Mouse (Mus musculus): ENCODE measurements at regions not wholly inside any gene's neighbourhood (a gene's known extent, or its start where the extent isn't known, plus 50 kb on each side); places are given as distances from the start of the nearest gene placed in this dataset.

GRCm38 (mm10) chr6:135433753-135434152 is 71.4 kb downstream of the Emp1 start:
- no peak overlapping the region for H3K4me3 ChIP-seq
- no peaks in the 10 kb centered on the region for H3K27me3 ChIP-seq (ENCODE audit: low read depth, poor library complexity, severe bottlenecking)
- H3K4me1 ChIP-seq = no peaks in the 10 kb centered on the region
- H3K36me3 ChIP-seq = no peaks in the 10 kb centered on the region
- no peak for DNase-seq (ENCODE audit: low spot score)
- WGBS = 85% methylated on average over 7 of the region's 7 CpGs
- H3K9me3 ChIP-seq (replicated peaks) = peaks cover 6% of the 10 kb centered on the region; the same call in 1 of the 2 replicates
- H3K27ac ChIP-seq (replicated peaks) = no peak overlapping the region

- Histone ChIP-seq H3K27ac (replicated peaks) (no peak overlapping the region), H3K4me1 (peaks cover 4% of the 10 kb centered on the region; the same call in 1 of the 2 replicates), H3K27me3 (ENCODE audit: low read depth, poor library complexity, severe bottlenecking) (no peaks in the 10 kb centered on the region), H3K4me3 (no peak overlapping the region), H3K36me3 (no peaks in the 10 kb centered on the region), H3K9me3 (replicated peaks) (peaks cover 10% of the 10 kb centered on the region; the same call in 1 of the 2 replicates)
- 90% methylated on average over 4 of the region's 4 CpGs for WGBS
- DNase-seq (ENCODE audit: low spot score) = no peak
These were observed 74.0 kb downstream of the Emp1 start for GRCm38 (mm10) chr6:135436315-135436714.

- H3K27me3 ChIP-seq (ENCODE audit: low read depth, poor library complexity, severe bottlenecking) = no peaks in the 10 kb centered on the region
- 94% methylated on average over 3 of the region's 3 CpGs for WGBS
- H3K9me3 ChIP-seq (replicated peaks) = peaks cover 10% of the 10 kb centered on the region; the same call in 1 of the 2 replicates
- H3K4me1 ChIP-seq = peaks cover 10% of the 10 kb centered on the region; the same call in 1 of the 2 replicates
- H3K36me3 ChIP-seq = no peaks in the 10 kb centered on the region
- DNase-seq (ENCODE audit: low spot score) = no peak
- no peak overlapping the region for H3K27ac ChIP-seq (replicated peaks)
- no peak overlapping the region for H3K4me3 ChIP-seq
These were observed 75.9 kb downstream of the Emp1 start for GRCm38 (mm10) chr6:135438271-135438670.

GRCm38 (mm10) chr6:135441126-135441871 is 79.0 kb downstream of the Emp1 start:
- no peak for DNase-seq (ENCODE audit: low spot score)

GRCm38 (mm10) chr6:135444661-135445060 is 82.3 kb downstream of the Emp1 start:
- 7% methylated on average over 11 of the region's 11 CpGs for WGBS
- H3K4me1 ChIP-seq = peaks cover 16% of the 10 kb centered on the region
- H3K9me3 ChIP-seq (replicated peaks) = no peaks in the 10 kb centered on the region
- H3K36me3 ChIP-seq = no peaks in the 10 kb centered on the region
- peaks cover 8% of the 10 kb centered on the region; the same call in 1 of the 2 replicates for H3K27me3 ChIP-seq (ENCODE audit: low read depth, poor library complexity, severe bottlenecking)
- DNase-seq (ENCODE audit: low spot score) = peak; percentile 82
- H3K4me3 ChIP-seq = peak overlapping the region; percentile 33
- H3K27ac ChIP-seq (replicated peaks) = peak overlapping the region; percentile 63

More at GRCm38 (mm10) chr6:135441126-135441871, 79.0 kb downstream of the Emp1 start:
- Histone ChIP-seq H3K4me1 (peaks cover 16% of the 10 kb centered on the region), H3K4me3 (no peak overlapping the region), H3K27me3 (ENCODE audit: low read depth, poor library complexity, severe bottlenecking) (peaks cover 8% of the 10 kb centered on the region; the same call in 1 of the 2 replicates), H3K27ac (replicated peaks) (peak overlapping the region; percentile 39; the same call in 1 of the 2 replicates), H3K9me3 (replicated peaks) (peaks cover 10% of the 10 kb centered on the region; the same call in 1 of the 2 replicates), H3K36me3 (no peaks in the 10 kb centered on the region)
- 80% methylated on average over 11 of the region's 11 CpGs for WGBS

- Histone ChIP-seq H3K27ac (replicated peaks) (peak overlapping the region; percentile 63), H3K4me3 (peak overlapping the region; percentile 33), H3K36me3 (no peaks in the 10 kb centered on the region), H3K4me1 (peaks cover 16% of the 10 kb centered on the region), H3K9me3 (replicated peaks) (no peaks in the 10 kb centered on the region), H3K27me3 (ENCODE audit: low read depth, poor library complexity, severe bottlenecking) (peaks cover 8% of the 10 kb centered on the region; the same call in 1 of the 2 replicates)
- WGBS = 38% methylated on average over 8 of the region's 8 CpGs
- no peak for DNase-seq (ENCODE audit: low spot score)
These were observed 82.7 kb downstream of the Emp1 start for GRCm38 (mm10) chr6:135445070-135445469.

- H3K36me3 ChIP-seq = no peaks in the 10 kb centered on the region
- H3K4me1 ChIP-seq = peaks cover 6% of the 10 kb centered on the region
- no peak for DNase-seq (ENCODE audit: low spot score)
- H3K27me3 ChIP-seq (ENCODE audit: low read depth, poor library complexity, severe bottlenecking) = peaks cover 8% of the 10 kb centered on the region; the same call in 1 of the 2 replicates
- H3K4me3 ChIP-seq = no peak overlapping the region
- H3K27ac ChIP-seq (replicated peaks) = no peak overlapping the region
- 82% methylated on average over 2 of the region's 2 CpGs for WGBS
- no peaks in the 10 kb centered on the region for H3K9me3 ChIP-seq (replicated peaks)
These were observed 85.5 kb downstream of the Emp1 start for GRCm38 (mm10) chr6:135447801-135448200.

GRCm38 (mm10) chr6:135449228-135449627 is 86.9 kb downstream of the Emp1 start:
- WGBS = 82% methylated on average over 5 of the region's 5 CpGs
- Histone ChIP-seq H3K4me3 (no peak overlapping the region), H3K27ac (replicated peaks) (no peak overlapping the region), H3K27me3 (ENCODE audit: low read depth, poor library complexity, severe bottlenecking) (peaks cover 8% of the 10 kb centered on the region; the same call in 1 of the 2 replicates), H3K4me1 (peaks cover 6% of the 10 kb centered on the region), H3K36me3 (no peaks in the 10 kb centered on the region), H3K9me3 (replicated peaks) (no peaks in the 10 kb centered on the region)
- no peak for DNase-seq (ENCODE audit: low spot score)

- no peaks in the 10 kb centered on the region for H3K36me3 ChIP-seq
- H3K27ac ChIP-seq (replicated peaks) = no peak overlapping the region
- peaks cover 6% of the 10 kb centered on the region; the same call in 1 of the 2 replicates for H3K27me3 ChIP-seq (ENCODE audit: low read depth, poor library complexity, severe bottlenecking)
- no peak for DNase-seq (ENCODE audit: low spot score)
- 86% methylated on average over 7 of the region's 7 CpGs for WGBS
- H3K4me1 ChIP-seq = no peaks in the 10 kb centered on the region
- H3K4me3 ChIP-seq = no peak overlapping the region
- H3K9me3 ChIP-seq (replicated peaks) = no peaks in the 10 kb centered on the region
These were observed 88.2 kb downstream of the Emp1 start for GRCm38 (mm10) chr6:135450573-135450972.

GRCm38 (mm10) chr6:135451165-135451797 is 88.9 kb downstream of the Emp1 start:
- no peak overlapping the region for H3K4me3 ChIP-seq
- no peaks in the 10 kb centered on the region for H3K27me3 ChIP-seq (ENCODE audit: low read depth, poor library complexity, severe bottlenecking)
- H3K9me3 ChIP-seq (replicated peaks) = no peaks in the 10 kb centered on the region
- H3K36me3 ChIP-seq = no peaks in the 10 kb centered on the region
- DNase-seq (ENCODE audit: low spot score) = no peak
- H3K4me1 ChIP-seq = no peaks in the 10 kb centered on the region
- 88% methylated on average over 8 of the region's 8 CpGs for WGBS
- H3K27ac ChIP-seq (replicated peaks) = no peak overlapping the region

GRCm38 (mm10) chr6:135453041-135453440 is 90.7 kb downstream of the Emp1 start:
- no peaks in the 10 kb centered on the region for H3K27me3 ChIP-seq (ENCODE audit: low read depth, poor library complexity, severe bottlenecking)
- H3K27ac ChIP-seq (replicated peaks) = no peak overlapping the region
- no peaks in the 10 kb centered on the region for H3K9me3 ChIP-seq (replicated peaks)
- 97% methylated on average over 3 of the region's 3 CpGs for WGBS
- no peak overlapping the region for H3K4me3 ChIP-seq
- no peaks in the 10 kb centered on the region for H3K36me3 ChIP-seq
- H3K4me1 ChIP-seq = no peaks in the 10 kb centered on the region
- no peak for DNase-seq (ENCODE audit: low spot score)

- Histone ChIP-seq H3K27me3 (ENCODE audit: low read depth, poor library complexity, severe bottlenecking) (no peaks in the 10 kb centered on the region), H3K4me1 (no peaks in the 10 kb centered on the region), H3K36me3 (no peaks in the 10 kb centered on the region), H3K27ac (replicated peaks) (no peak overlapping the region), H3K4me3 (no peak overlapping the region), H3K9me3 (replicated peaks) (no peaks in the 10 kb centered on the region)
- DNase-seq (ENCODE audit: low spot score) = no peak
- WGBS = 51% methylated on average over 6 of the region's 6 CpGs
These were observed 110.2 kb downstream of the Emp1 start for GRCm38 (mm10) chr6:135472495-135472894.

- WGBS = 87% methylated on average over 4 of the region's 4 CpGs
- DNase-seq (ENCODE audit: low spot score) = no peak
These were observed 110.8 kb downstream of the Emp1 start for GRCm38 (mm10) chr6:135473146-135473545.

More at GRCm38 (mm10) chr6:135473146-135473545, 110.8 kb downstream of the Emp1 start:
- no peaks in the 10 kb centered on the region for H3K36me3 ChIP-seq
- no peaks in the 10 kb centered on the region for H3K4me1 ChIP-seq
- no peaks in the 10 kb centered on the region for H3K9me3 ChIP-seq (replicated peaks)
- H3K27me3 ChIP-seq (ENCODE audit: low read depth, poor library complexity, severe bottlenecking) = no peaks in the 10 kb centered on the region
- H3K4me3 ChIP-seq = no peak overlapping the region
- H3K27ac ChIP-seq (replicated peaks) = no peak overlapping the region

Data from midbrain, embryonic 10.5 days (tissue).